Mouse (Mus musculus) bone marrow, adult 2 months (tissue): ENCODE results near the gene E130116L18Rik.

ENCODE experiments used
- CTCF ChIP-seq: fragments of 200-500 bp; IDR thresholded peaks from 2 replicates; pipeline ENCODE4 v1.5.1; 2011; ENCODE audit warnings: low read length, control low read depth; ENCODE audit not compliant: control insufficient read depth, insufficient read depth
- POLR2A ChIP-seq: fragments of 200-500 bp; IDR thresholded peaks from 2 replicates; pipeline ENCODE4 v1.6.1; 2011; ENCODE audit warnings: low read depth, mild to moderate bottlenecking, control low read depth, low read length, borderline replicate concordance; ENCODE audit not compliant: control insufficient read depth

DNA sequence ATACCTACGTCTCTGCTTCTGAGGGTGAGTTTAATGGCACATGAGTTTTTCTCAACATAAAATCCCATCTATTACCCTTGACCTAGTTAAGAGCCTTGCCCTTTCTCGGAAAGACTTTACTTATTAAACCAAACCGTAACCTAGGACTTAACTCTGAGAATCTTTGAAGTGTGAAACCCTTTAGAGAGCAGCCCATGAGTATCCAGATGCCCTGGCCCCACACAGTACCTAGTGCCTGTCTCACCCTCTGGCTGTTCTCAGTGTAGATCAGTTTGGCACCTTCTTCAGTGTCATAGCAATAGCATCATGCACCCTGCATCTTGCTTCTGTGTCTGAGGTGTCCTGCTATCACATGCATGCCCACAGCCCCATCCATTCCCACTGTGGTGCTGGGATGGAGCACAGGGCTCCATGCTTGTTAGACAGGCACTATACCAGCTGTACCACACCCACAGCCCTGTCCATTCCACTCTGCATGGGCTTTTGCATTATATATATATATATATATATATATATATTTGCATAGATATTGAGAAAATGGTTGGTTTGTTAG, 42.9 kb downstream of the E130116L18Rik start:
- TF ChIP-seq POLR2A: no peak
- no peak for TF ChIP-seq CTCF
